In genomic region chr2:127532379-127532778, GRCm38 (mm10) we compare ENCODE assay signal across 12 mouse cellular contexts. TPM values are rescaled to one million over a fixed set of nuclear protein-coding genes. Genes with fewer than 3 reads are reported as not detected.
A peak's percentile ranks its signal among the peaks of the same experiment; 100 is the strongest.
DNase-seq lines count a peak whose midpoint lies in the region; ATAC-seq and TF ChIP-seq lines count a peak whose summit lies in the region.
"Had no signal": no experiment of that assay in that cellular context is flagged by ENCODE, and none has a peak within 500 bp of the region (broad histone marks: within the 10 kb centered on the region; RNA-seq: fewer than 3 reads in every experiment).

No protein-coding gene starts in this region.

- H3K4me1 ChIP-seq in kidney, embryonic 14.5 days (ENCODE audit: control insufficient read depth, insufficient read depth, low read length): no peaks in the 10 kb centered on the region
- H3K4me1 ChIP-seq in ES-E14 (ENCODE audit: control insufficient read depth in 2 of 2, insufficient read depth in 2 of 2, low read length in 2 of 2, poor library complexity in 1 of 2): peaks cover 0 to 8% of the 10 kb centered on the region in 2 experiments; a peak in 1 of 4 replicates
- H3K4me1 ChIP-seq in embryonic facial prominence, embryonic 10.5 days: 0 out of 2 replicates have a peak, but pooled peaks cover 3% of the 10 kb centered on the region
- H3K4me1 ChIP-seq: liver, embryonic 13.5 days; neural tube, embryonic 13.5 days had no signal

- H3K4me2 ChIP-seq in kidney, embryonic 14.5 days (replicated peaks; ENCODE audit: low read depth, low read length): no peak overlapping the region
- H3K4me2 ChIP-seq: liver, embryonic 13.5 days; neural tube, embryonic 13.5 days had no signal

- H3K4me3 ChIP-seq in kidney, embryonic 14.5 days (ENCODE audit: low read length): no peak overlapping the region
- H3K4me3 ChIP-seq in ES-E14 (ENCODE audit: insufficient read depth in 1 of 2, low read depth in 1 of 2, low read length in 2 of 2, poor library complexity in 1 of 2, severe bottlenecking in 1 of 2): no peak overlapping the region
- H3K4me3 ChIP-seq in embryonic facial prominence, embryonic 10.5 days: no peak overlapping the region
- H3K4me3 ChIP-seq: liver, embryonic 13.5 days; neural tube, embryonic 13.5 days had no signal

- H3K36me3 ChIP-seq in kidney, embryonic 14.5 days (ENCODE audit: control insufficient read depth, insufficient read depth, low read length): no peaks in the 10 kb centered on the region
- H3K36me3 ChIP-seq in ES-E14 (ENCODE audit: control insufficient read depth, insufficient read depth, low read length, poor library complexity, severe bottlenecking): no peaks in the 10 kb centered on the region
- H3K36me3 ChIP-seq in embryonic facial prominence, embryonic 10.5 days (replicated peaks): no peaks in the 10 kb centered on the region
- H3K36me3 ChIP-seq: liver, embryonic 13.5 days; neural tube, embryonic 13.5 days had no signal

- H3K9me3 ChIP-seq in kidney, embryonic 14.5 days (ENCODE audit: control insufficient read depth, low read length): no peaks in the 10 kb centered on the region
- H3K9me3 ChIP-seq in ES-E14 (ENCODE audit: control insufficient read depth, insufficient read depth, low read depth, low read length): no peaks in the 10 kb centered on the region
- no peaks in the 10 kb centered on the region for H3K9me3 ChIP-seq in embryonic facial prominence, embryonic 10.5 days
- H3K9me3 ChIP-seq: liver, embryonic 13.5 days; neural tube, embryonic 13.5 days had no signal

- ATAC-seq in CD4-positive, CD25-positive, alpha-beta regulatory T cell, adult 4 months: no peak
- no peak; the same call in 1 of the 2 replicates for ATAC-seq in kidney, embryonic 14.5 days (ENCODE audit: low FRiP score, low TSS enrichment)

- in situ Hi-C loops in ES-E14 (cut with MboI; ENCODE audit: low sequenced_read_pairs in 2 of 2, unreplicated experiment in 2 of 2): no loop called here

- DNase-seq in CD4-positive, CD25-positive, alpha-beta regulatory T cell, adult 2 months (ENCODE audit: low read depth, low spot score): peak; percentile 8
- DNase-seq in kidney, postnatal 14 days: peak; percentile 24
- peak; percentile 63 for DNase-seq in ES-E14 (ENCODE audit: low read depth, low spot score)
- DNase-seq in embryonic facial prominence, embryonic 10.5 days (ENCODE audit: low spot score): peak; percentile 72
- no peak for DNase-seq in right cerebral cortex, postnatal 4 days
- no peak for DNase-seq in yolk sac, embryonic 10.5 days (ENCODE audit: low spot score)
- DNase-seq: heart, adult 11 months; kidney, adult 8-10 months; liver, embryonic 13.5 days had no signal

- H3K27me3 ChIP-seq in kidney, embryonic 14.5 days (ENCODE audit: control insufficient read depth, insufficient read depth, low read length): no peaks in the 10 kb centered on the region
- peaks cover 8% of the 10 kb centered on the region for H3K27me3 ChIP-seq in embryonic facial prominence, embryonic 10.5 days (replicated peaks; ENCODE audit: low read depth, poor library complexity, severe bottlenecking)

- H3K9ac ChIP-seq in kidney, embryonic 14.5 days (ENCODE audit: low read depth, low read length): no peak overlapping the region
- H3K9ac ChIP-seq in ES-E14 (ENCODE audit: insufficient read depth, low read depth, low read length, poor library complexity, severe bottlenecking): no peak overlapping the region
- H3K9ac ChIP-seq: liver, embryonic 13.5 days; neural tube, embryonic 13.5 days had no signal

- 9% methylated on average over 9 of the region's 9 CpGs for WGBS in kidney, embryonic 14.5 days
- WGBS in embryonic facial prominence, embryonic 10.5 days: 12% methylated on average over 9 of the region's 9 CpGs

- no peak overlapping the region for H3K27ac ChIP-seq in kidney, embryonic 14.5 days (ENCODE audit: low read depth, low read length)
- H3K27ac ChIP-seq in ES-E14 (ENCODE audit: insufficient read depth, low read depth, low read length, poor library complexity, severe bottlenecking): no peak overlapping the region
- no peak overlapping the region for H3K27ac ChIP-seq in embryonic facial prominence, embryonic 10.5 days (replicated peaks)
- H3K27ac ChIP-seq: liver, embryonic 13.5 days; neural tube, embryonic 13.5 days had no signal

TF ChIP-seq in ES-E14, 5 proteins besides CTCF, POLR2A, EP300 and RAD21:
- TF ChIP-seq MAFK (IDR thresholded peaks at IDR 0.05; ENCODE audit: insufficient read depth, low read depth, low read length) (no peak), CHD2 (IDR thresholded peaks at IDR 0.05; ENCODE audit: low read depth, low read length) (no peak), ZC3H11A (IDR thresholded peaks at IDR 0.05; ENCODE audit: borderline replicate concordance, low read depth, low read length) (no peak), HCFC1 (IDR thresholded peaks at IDR 0.05; ENCODE audit: borderline replicate concordance, insufficient read depth, low read length) (no peak), ZNF384 (IDR thresholded peaks at IDR 0.05; ENCODE audit: low read depth, low read length) (no peak)

RNA-seq across cellular contexts. Expression of gene Prom2, which starts 8.9 kb away (rescaled TPM):
- not detected for polyA plus RNA-seq in CD4-positive, CD25-positive, alpha-beta regulatory T cell, adult 4 months (2017; shearing (Covaris generic))
- polyA plus RNA-seq in kidney, embryonic 14.5 days (2014; fragmentation: Nextera tagmentation; extraction: Ambion mirVana): 1.4 and 1.9 TPM in 2 replicates
- 0.45 and 1.0 TPM in 2 replicates for total RNA-seq in ES-E14 (2012; rRNA removed)
- 3.0 and 3.3 TPM in 2 replicates for polyA plus RNA-seq in embryonic facial prominence, embryonic 10.5 days (2016; fragmentation: Nextera tagmentation; extraction: Ambion mirVana)
- polyA plus RNA-seq: liver, embryonic 13.5 days; neural tube, embryonic 13.5 days had no signal

RNA-seq across cellular contexts. Expression of gene Kcnip3, which starts 10.5 kb away (rescaled TPM):
- polyA plus RNA-seq in CD4-positive, CD25-positive, alpha-beta regulatory T cell, adult 4 months (2017; shearing (Covaris generic)): not detected
- polyA plus RNA-seq in kidney, embryonic 14.5 days (2014; fragmentation: Nextera tagmentation; extraction: Ambion mirVana): 4.0 and 4.9 TPM in 2 replicates
- 3.0 and 5.3 TPM in 2 replicates for total RNA-seq in ES-E14 (2012; rRNA removed)
- polyA plus RNA-seq in embryonic facial prominence, embryonic 10.5 days (2016; fragmentation: Nextera tagmentation; extraction: Ambion mirVana): 1.8 TPM in 2 replicates

RNA-seq across cellular contexts. Expression of gene Zfp661, which starts 54.5 kb away (rescaled TPM):
- 1 to 10 TPM; 3.0 to 3.7 TPM for polyA plus RNA-seq in CD4-positive, CD25-positive, alpha-beta regulatory T cell, adult 4 months (2017; shearing (Covaris generic))
- 2.8 and 5.7 TPM in 2 replicates for polyA plus RNA-seq in kidney, embryonic 14.5 days (2014; fragmentation: Nextera tagmentation; extraction: Ambion mirVana)
- total RNA-seq in ES-E14 (2012; rRNA removed): 5.1 and 8.2 TPM in 2 replicates
- polyA plus RNA-seq in embryonic facial prominence, embryonic 10.5 days (2016; fragmentation: Nextera tagmentation; extraction: Ambion mirVana): 7.8 TPM in 2 replicates

RNA-seq across cellular contexts. Expression of gene Mrps5, which starts 54.6 kb away (rescaled TPM):
- polyA plus RNA-seq in CD4-positive, CD25-positive, alpha-beta regulatory T cell, adult 4 months (2017; shearing (Covaris generic)): 100 to 1,000 TPM; 120 to 152 TPM
- 142 and 146 TPM in 2 replicates for polyA plus RNA-seq in kidney, embryonic 14.5 days (2014; fragmentation: Nextera tagmentation; extraction: Ambion mirVana)
- total RNA-seq in ES-E14 (2012; rRNA removed): 187 and 222 TPM in 2 replicates
- polyA plus RNA-seq in embryonic facial prominence, embryonic 10.5 days (2016; fragmentation: Nextera tagmentation; extraction: Ambion mirVana): 171 and 177 TPM in 2 replicates

Comparison
In these comparisons a context has a peak if more than half of its experiments do, and no peak if none do; other contexts are left out.
1. DNase-seq: peak in CD4-positive, CD25-positive, alpha-beta regulatory T cell, adult 2 months (single experiment), kidney, postnatal 14 days (single experiment), ES-E14 (single experiment) and embryonic facial prominence, embryonic 10.5 days (single experiment); none in right cerebral cortex, postnatal 4 days (single experiment) and yolk sac, embryonic 10.5 days (single experiment).